Mouse (Mus musculus) subcutaneous adipose tissue, adult 2 months (tissue): ENCODE measurements around the gene Tanc1. TPM values are rescaled to one million over a fixed set of nuclear protein-coding genes. Genes with fewer than 3 reads are reported as not detected.

Experiments
- polyA plus RNA-seq: library from polyadenylated mRNA; depleted of rRNA; stranded (reverse); fragments of >200 nt; gene quantifications from 2 replicates; pipeline ENCODE4 v1.2.3, GENCODE M21; 2012; ENCODE audit warnings: low replicate concordance; rRNA removed

The Tanc1 gene
- polyA plus RNA-seq, result 19.9 and 28.9 TPM in 2 replicates

DNA sequence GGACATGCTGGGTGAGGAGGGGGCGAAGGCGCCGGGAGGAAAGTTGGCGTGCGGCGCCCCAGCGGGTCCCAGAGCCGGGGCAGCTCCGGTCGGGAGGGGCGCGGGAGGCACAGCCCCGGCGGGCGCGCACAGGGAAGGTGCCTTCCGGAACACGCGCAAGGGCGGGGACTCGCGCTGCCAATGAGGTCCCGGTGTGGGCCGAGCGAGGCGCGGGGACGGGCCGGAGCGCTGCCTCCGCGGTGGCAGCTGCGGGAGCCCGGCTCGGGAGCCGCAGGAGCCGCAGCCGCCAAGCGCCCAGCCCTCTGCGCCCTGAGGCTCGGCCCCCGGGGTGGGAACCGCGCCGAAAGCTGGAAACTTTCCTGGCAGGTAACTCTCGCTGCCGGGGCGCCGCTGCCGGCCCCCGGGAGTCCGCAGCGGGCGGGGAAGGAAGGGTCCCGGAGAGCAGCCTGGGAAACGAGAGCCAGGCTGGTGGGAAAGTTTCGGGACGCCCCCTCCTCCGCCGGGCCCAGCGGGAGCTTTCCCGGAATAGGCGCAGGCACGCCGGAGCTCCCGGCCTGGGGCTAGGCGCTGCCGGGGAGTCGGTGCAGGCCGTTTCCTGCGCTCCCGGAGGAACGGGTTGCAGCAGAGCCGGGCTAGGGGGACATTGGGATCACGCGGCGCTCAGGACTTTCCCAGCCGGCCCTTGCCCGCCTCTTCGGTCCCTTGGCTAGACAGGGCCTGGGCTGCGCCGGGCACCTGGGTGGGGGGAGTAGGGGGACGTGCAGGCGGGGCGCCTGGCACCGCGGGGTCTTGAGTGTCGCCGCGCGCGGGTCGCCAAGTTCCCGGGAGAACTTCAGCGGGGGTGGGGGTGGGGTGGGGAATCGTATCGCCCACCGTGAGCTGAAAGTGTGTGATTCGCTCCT is at the start of gene Tanc1:
TSS of gene Tanc1 (plus strand) at position 212 of the 902 bp plus-strand sequence.

DNA sequence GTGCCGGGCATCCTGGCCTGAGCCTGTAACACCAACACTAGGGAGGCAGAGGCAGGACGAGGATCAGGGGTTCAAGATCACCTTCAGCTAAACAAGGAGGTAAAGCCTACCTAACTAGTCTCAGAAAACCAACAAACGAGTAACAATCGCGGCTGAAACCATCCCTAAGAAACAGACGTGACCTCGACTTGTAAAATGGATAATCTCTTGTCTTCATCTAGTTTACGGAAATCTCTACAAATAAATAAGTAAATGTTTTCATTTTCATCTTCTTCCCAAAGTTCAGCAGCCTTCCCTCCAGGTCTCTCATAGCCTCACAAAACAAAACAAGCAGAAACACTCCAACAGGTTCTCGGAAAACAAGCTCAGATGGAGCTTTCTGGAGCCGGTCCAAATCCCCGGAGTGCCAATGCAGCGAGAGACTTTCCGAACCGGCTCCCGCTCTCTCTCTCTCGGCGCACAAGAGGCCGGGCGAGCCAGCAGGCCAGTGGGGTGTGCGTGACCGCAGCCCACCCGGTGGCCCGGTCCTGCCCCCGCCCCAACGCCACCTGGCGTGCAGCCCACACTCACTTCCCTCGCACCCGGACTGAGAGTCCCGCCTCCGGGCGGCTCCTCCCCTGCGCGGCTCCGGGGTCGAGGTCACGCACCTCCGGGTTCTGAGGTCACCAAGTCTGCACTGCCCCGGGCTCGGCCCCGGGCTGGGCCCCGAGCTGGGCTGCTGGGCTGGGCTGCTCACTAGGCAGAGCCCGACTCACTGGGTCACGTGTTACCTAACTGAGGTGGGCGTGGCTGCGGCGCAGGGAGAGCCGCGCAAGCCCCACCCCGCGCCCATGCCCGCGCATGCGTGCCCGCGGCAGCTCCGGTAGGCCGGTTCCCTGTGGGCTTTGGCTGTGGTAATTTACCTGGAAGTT is 270.2 kb downstream of the Tanc1 start, which contains the start of gene Wdsub1:
TSS of gene Wdsub1 (minus strand) at position 761 of the 911 bp plus-strand sequence.

Other genes starting within 250 kb of the Tanc1 start
- not detected in 2 replicates for gene Dapl1, start 127.4 kb upstream of the Tanc1 start, polyA plus RNA-seq